Mouse (Mus musculus) brain, adult 2 months (tissue): ENCODE results near the gene Tmem92.
"Not testable (repeated sequence)": the region's sequence is repeated elsewhere in the genome, so short reads cannot be mapped to it uniquely, and the experiment has no call there.

Experiments
- DNase-seq: peaks from one replicate; pipeline ENCODE4 v3.0.0; 2011; ENCODE audit warnings: low read depth, low spot score

Tmem92 gene

GRCm38 (mm10) chr11:94782603-94783002 lies at the start of gene Tmem92:
Gene Tmem92 (minus strand): TSS chr11:94782703.
- no peak for DNase-seq

- no peak for DNase-seq
These were observed 46.5 kb upstream of the Tmem92 start for GRCm38 (mm10) chr11:94828966-94829365.

DNA sequence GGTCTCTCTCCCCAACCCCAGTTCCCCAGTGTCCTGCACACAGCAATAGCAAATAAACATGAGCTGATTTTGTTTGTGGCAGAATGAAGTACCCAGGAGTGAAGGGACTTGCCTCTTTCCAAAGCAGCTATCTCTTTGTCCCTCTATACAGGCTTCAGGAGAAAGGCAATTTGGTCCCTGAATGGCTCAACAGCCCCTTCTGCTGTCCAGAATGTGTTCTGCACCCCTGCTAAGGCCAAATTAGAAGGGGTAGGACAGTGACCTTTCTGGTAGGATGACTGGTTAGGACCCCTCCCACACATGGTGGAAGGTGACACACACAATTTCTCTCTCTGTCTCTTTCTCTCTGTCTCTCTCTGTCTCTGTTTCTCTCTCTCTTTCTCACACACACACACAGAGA lies 36.9 kb upstream of the Tmem92 start:
- DNase-seq, result not testable (repeated sequence)

GRCm38 (mm10) chr11:94818946-94819345 lies 36.4 kb upstream of the Tmem92 start:
- DNase-seq, result not testable (repeated sequence)

DNA sequence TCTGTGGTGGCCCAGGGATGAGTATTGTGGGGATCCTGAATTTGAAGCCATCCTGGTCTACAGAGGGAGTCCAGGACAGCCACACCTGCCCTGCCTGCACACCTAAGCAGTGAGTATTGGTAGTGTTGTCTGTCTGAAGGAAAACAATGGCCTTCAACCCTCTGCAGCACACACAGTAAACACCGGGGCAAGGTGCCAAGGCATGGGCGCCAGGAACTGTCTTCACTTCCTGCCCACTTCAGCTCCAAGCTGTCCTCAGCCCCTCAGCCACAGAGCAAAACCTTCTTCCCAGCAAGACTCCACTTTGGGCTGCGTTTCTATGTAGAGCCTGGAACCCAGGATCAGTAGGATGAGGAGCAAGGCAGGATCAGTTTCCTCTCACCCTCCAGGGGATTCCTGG lies 29.0 kb upstream of the Tmem92 start:
- DNase-seq, result not testable (repeated sequence)

DNA sequence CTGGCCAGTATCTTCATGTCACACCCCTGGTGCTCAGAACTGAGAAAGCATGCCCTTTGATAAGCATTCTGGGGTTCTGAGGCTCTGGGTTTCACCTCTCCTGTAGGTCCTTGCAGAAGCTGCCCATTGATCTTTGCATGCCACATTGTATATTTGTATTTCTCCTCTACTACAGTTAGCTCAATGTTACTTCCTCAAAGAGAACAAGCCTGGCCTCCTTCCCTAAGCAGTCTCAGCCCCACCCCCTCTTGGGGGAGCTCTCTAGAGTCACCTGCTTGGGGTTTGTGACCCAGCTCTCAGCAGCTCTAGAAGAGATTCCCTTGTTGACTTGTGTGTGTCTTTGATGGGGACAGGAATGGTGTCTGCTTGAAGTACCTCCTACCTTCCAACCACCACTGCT lies 9.2 kb upstream of the Tmem92 start:
- DNase-seq, result no peak

DNA sequence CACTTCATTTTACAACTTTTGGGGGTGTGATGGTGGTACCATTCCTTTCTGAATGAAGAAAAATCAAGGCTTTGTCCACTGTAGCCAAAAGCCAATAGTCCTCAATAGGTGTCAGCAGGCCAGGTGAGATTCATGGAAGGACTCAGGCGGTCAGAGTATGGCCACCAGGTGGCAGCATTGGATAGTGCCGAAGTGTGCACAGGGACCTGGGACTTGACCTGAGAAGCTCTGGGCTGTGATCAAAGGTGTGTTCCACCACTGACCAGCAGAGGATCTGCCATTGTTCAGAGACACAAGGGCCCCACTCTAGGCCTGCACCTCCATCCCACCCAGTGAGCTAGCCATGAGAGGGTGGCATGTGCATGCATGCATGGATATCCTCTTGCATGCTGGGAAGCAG lies 2.7 kb upstream of the Tmem92 start:
- DNase-seq, result peak; percentile 68

GRCm38 (mm10) chr11:94774887-94775497 lies 7.5 kb downstream of the Tmem92 start:
- DNase-seq, result no peak

- DNase-seq, result no peak
These were observed 8.7 kb downstream of the Tmem92 start for GRCm38 (mm10) chr11:94773851-94774250.

GRCm38 (mm10) chr11:94772363-94773055 lies 10.0 kb downstream of the Tmem92 start:
- no peak for DNase-seq

DNA sequence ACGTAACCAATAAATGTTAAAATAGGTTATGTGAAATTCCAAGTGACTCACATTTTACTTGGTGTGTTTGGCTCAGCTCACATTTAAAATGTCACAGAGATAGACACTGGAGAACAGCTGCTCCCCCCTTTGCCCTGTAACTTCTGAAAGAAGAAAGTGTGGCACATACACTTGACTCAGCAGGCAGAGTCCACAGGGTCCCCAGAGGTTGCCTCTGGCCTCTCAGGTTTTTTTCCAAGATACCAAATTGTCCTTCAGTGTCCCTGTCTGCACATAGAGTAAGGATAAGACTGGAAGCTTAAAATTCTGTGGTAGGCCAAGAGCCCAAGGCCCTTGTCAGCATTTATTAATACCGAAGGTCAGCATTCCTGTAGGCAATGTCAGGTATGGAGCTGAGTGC lies 15.3 kb downstream of the Tmem92 start:
- DNase-seq, result no peak

- no peak for DNase-seq
These were observed 19.7 kb downstream of the Tmem92 start for GRCm38 (mm10) chr11:94762775-94763174.

- DNase-seq, result no peak
These were observed 20.2 kb downstream of the Tmem92 start for GRCm38 (mm10) chr11:94762281-94762680.

DNA sequence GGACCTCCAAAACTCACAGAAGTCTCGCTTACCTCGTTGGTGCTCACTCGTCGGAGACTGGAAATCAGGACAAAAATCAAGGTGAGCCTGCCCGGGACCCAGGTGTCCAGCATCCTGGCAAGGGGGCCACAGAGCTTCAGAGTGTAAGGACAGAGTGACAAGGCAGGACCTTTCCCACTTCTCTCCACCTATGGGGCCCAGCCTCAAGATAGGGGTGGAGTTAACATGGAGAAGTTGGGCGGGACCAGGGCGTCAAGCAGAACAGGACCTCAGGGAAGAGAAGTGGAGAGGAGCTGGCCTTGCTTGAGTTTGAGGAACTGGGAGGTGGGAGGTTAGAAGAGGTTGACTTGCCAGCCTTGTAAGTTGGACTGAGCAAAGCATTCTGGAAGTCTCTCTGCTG lies 21.7 kb downstream of the Tmem92 start:
- DNase-seq, result no peak

DNA sequence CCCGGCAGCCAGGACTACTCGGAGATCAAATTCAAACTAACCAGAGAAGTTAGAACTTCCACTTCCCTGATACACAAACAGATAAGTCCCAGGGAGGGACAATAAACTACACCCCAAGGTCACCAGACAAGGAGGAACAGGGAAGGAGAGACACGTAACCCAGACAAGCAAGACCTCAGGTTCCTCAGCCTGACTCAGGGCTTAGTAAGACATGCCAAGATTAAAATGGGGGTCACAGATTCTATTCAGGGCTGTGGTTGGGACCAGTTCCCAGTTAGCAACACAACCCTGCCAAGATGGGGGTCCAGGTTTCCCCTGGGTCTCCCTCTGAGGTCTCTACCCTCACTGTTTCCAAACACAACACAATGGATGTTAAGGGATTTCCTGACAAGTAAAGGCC lies 22.1 kb downstream of the Tmem92 start:
- no peak for DNase-seq

DNA sequence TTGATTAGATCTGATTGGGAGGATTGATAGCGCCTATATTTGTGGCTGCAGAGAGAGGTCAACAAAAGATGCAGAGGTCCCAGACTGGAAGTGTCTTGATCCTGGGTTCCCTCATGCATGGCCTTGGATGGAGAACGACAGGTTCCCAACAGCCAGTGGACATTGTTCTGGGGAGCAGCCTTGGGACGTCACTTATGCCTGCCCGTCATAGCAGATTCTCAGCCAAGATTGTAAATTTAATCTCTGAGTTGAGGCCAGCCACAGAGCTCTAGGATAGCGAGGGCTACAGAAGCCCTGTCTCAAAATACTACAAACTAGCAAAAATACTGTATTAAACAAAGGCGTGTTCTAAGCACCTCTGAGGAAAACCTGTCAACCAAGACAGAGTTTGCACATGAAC lies 22.6 kb downstream of the Tmem92 start:
- DNase-seq, result no peak

DNA sequence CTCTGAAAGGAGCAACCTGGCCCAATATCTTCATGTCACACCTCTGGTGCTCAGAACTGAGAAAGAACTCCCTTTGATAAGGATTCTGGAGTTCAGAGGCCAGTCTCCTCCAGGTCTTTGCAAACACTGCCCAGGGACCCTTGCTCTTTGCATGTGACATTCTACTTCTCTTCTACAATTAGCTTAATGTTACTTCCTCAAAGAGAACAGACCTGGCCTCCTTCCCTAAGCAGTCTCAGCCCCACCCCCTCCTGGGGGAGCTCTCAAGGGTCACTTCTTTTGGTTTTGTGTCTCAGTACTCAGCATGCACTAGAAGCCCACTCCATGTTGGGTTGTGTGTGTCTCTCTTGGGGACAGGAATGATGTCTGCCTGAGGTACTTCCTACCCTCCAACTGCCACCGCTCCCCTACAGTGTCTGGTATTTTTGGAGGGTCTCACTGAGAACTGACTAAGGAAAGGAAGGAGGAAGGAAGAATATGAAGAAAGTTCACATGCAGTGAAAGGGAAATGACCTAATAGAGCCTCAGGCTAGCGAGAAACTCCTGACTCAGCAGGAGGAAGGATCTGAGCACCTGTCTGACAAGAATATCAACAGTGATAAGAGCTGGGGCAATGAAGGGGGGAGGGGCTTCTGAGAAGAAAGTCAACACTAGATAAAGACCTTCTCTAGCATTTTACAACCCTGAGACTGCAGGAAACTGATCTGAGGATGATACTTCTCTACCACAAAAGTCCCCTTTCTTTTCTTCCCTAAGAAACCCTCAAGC lies 29.4 kb downstream of the Tmem92 start:
- DNase-seq, result no peak

GRCm38 (mm10) chr11:94741732-94742272 lies 40.7 kb downstream of the Tmem92 start, which contains the start of gene Cdc34b:
Gene Cdc34b (plus strand): TSS chr11:94741782.
- no peak for DNase-seq

DNA sequence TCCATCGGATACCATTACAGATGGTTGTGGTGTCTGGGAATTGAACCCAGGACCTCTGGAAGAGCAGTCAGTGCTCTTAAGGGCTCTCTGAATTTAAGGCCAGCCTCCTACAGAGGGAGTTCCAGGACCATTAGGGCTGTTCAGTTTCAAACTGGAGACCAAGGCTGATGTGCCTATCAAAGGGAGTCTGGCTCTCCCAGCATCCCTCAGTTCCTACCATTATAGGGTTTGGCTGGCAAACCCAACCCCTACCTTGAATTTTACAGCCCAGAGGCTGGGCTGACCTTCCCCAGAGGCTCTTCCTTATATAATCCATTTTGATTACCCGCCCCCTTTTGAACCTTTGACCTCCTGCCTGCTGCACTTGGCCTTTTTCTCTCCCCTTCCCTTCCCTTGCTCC lies 46.8 kb downstream of the Tmem92 start:
- DNase-seq, result no peak

- DNase-seq, result peak; percentile 24
These were observed 49.7 kb downstream of the Tmem92 start for GRCm38 (mm10) chr11:94732773-94733172.

DNA sequence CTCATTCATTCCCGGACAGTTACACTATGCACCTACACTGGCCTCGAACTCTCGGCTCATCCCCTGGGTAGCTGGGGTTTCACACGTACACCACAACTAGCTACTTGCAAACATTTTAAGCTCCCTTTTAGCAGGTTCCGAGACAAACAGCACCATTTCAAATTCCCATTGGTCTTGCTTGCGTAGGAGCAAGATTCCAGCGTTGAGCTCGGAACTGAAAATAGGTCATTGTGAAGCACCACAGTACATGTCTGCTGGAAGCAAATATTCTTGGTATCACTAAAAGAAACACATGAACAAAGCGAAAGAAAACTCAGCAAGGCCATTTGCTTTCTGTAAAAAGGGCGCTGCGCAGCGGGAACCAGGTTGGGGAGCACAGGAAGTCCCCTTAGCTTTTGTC lies 51.3 kb downstream of the Tmem92 start:
- DNase-seq, result peak; percentile 60

GRCm38 (mm10) chr11:94730261-94730660 lies 52.2 kb downstream of the Tmem92 start:
- peak; percentile 75 for DNase-seq
